Mouse (Mus musculus) cerebellum, adult 2 months (tissue): Measurements from ENCODE around the gene Rdh1.

Source experiments
- CTCF ChIP-seq: fragments of 200-500 bp; IDR thresholded peaks from 2 replicates; pipeline ENCODE4 v1.5.1; 2011; ENCODE audit warnings: low read depth, mild to moderate bottlenecking, control low read depth, low read length, moderate library complexity, borderline replicate concordance; ENCODE audit not compliant: insufficient read depth
- POLR2A ChIP-seq: fragments of 200-500 bp; IDR thresholded peaks from 2 replicates; pipeline ENCODE4 v1.6.1; 2011; ENCODE audit warnings: low read length, control low read depth, borderline replicate concordance; ENCODE audit not compliant: insufficient read depth

DNA sequence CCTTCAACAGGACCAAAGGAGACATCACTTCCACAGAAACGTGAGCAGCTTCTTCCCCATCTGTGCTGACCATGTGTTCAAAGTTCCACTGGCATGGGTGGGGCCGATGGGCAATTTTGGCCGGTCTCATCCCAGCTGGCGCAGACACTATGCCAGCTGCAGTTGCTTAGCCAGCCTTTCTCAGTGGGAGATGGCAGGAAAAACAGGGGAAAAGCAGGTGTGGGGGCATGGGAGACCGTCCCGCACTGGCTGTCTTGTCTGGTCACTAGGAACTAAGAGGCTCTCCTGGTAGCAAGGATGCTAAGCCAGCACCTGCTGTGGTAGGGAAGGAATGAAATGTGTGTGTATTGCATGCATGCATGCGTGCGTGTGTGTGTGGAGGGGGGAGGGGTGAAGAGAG lies 31.1 kb upstream of the Rdh1 start:
- TF ChIP-seq POLR2A (no peak), CTCF (no peak)
